Mouse (Mus musculus) liver, embryonic 12.5 days (tissue): ENCODE results near the gene Zfp82. TPM values are rescaled to one million over a fixed set of nuclear protein-coding genes. Genes with fewer than 3 reads are reported as not detected.
"Not testable (repeated sequence)": the region's sequence is repeated elsewhere in the genome, so short reads cannot be mapped to it uniquely, and the experiment has no call there.

Experiments
- ATAC-seq: fragments of 200-750 bp; cut with Nextera tagmentation; 2 replicates; pipeline ENCODE4 v1.8.0; 2017; ENCODE audit warnings: moderate number of reproducible peaks, mild to moderate bottlenecking, moderate library complexity
- H3K27ac ChIP-seq: fragments of 300-500 bp; sonication (generic); 2 replicates; pipeline ENCODE4 v1.5.1; 2016; ENCODE audit warnings: mild to moderate bottlenecking
- H3K27me3 ChIP-seq: fragments of 300-500 bp; sonication (generic); replicated peaks from 2 replicates; pipeline ENCODE4 v1.6.1; 2016; ENCODE audit warnings: mild to moderate bottlenecking, moderate library complexity
- H3K36me3 ChIP-seq: fragments of 300-500 bp; sonication (generic); 2 replicates; pipeline ENCODE4 v1.6.1; 2016; ENCODE audit warnings: mild to moderate bottlenecking, moderate library complexity
- H3K4me1 ChIP-seq: fragments of 300-500 bp; sonication (generic); 2 replicates; pipeline ENCODE4 v1.6.1; 2016
- H3K4me2 ChIP-seq: fragments of 300-500 bp; sonication (generic); 2 replicates; pipeline ENCODE4 v1.6.1; 2016; ENCODE audit warnings: mild to moderate bottlenecking, moderate library complexity
- H3K4me3 ChIP-seq: fragments of 300-500 bp; sonication (generic); 2 replicates; pipeline ENCODE4 v1.5.1; 2016; ENCODE audit warnings: mild to moderate bottlenecking, moderate library complexity
- H3K9ac ChIP-seq: fragments of 300-500 bp; sonication (generic); 2 replicates; pipeline ENCODE4 v1.6.1; 2016; ENCODE audit warnings: mild to moderate bottlenecking, moderate library complexity
- H3K9me3 ChIP-seq: fragments of 300-500 bp; sonication (generic); replicated peaks from 2 replicates; pipeline ENCODE4 v1.6.1; 2016; ENCODE audit warnings: mild to moderate bottlenecking, moderate library complexity
- WGBS: fragments of 180-500 bp; shearing (Covaris S2); methylation state at CpG from one replicate; pipeline ENCODE4 v1.1.7; 2016; ENCODE audit not compliant: insufficient replicate concordance; 5-methylcytosine and 5-hydroxymethylcytosine counted together
- polyA plus RNA-seq: library from polyadenylated mRNA; unstranded; fragments of >200 nt; fragmentation: Nextera tagmentation; extraction: Ambion mirVana; gene quantifications from 2 replicates; pipeline ENCODE4 v1.2.1, GENCODE M21; 2016

Gene Zfp82
- 1.8 and 2.0 TPM in 2 replicates for polyA plus RNA-seq

- Histone ChIP-seq H3K4me2 (peak within 1 kb of the TSS; percentile 96), H3K27me3 (no peaks in the 10 kb centered on the region), H3K4me1 (peaks cover 18% of the 10 kb centered on the region), H3K9me3 (no peaks in the 10 kb centered on the region), H3K36me3 (peaks cover 14% of the 10 kb centered on the region), H3K4me3 (peak within 1 kb of the TSS; percentile 73), H3K27ac (peak within 1 kb of the TSS; percentile 73), H3K9ac (peak within 1 kb of the TSS; percentile 80)
- peak; percentile 95 for ATAC-seq
- WGBS: under 1% methylated on average over 50 of the region's 50 CpGs
Observed at GRCm38 (mm10) chr7:30072146-30073028, at the start of gene Zfp82. Zfp82 (minus strand) TSS chr7:30072900.

- Histone ChIP-seq H3K9ac (peak overlapping the region; percentile 83), H3K9me3 (peaks cover 8% of the 10 kb centered on the region), H3K4me3 (peak overlapping the region; percentile 66), H3K27ac (0 out of 2 replicates have a peak overlapping the region, but pooled peaks have one; percentile 57), H3K36me3 (peaks cover 2% of the 10 kb centered on the region; the same call in 1 of the 2 replicates), H3K4me1 (peaks cover 17% of the 10 kb centered on the region), H3K4me2 (peak overlapping the region; percentile 92), H3K27me3 (no peaks in the 10 kb centered on the region)
- WGBS: 4% methylated on average over 15 of the region's 15 CpGs
- ATAC-seq: no peak
Observed at GRCm38 (mm10) chr7:30122188-30122530, 49.5 kb upstream of the Zfp82 start.

DNA sequence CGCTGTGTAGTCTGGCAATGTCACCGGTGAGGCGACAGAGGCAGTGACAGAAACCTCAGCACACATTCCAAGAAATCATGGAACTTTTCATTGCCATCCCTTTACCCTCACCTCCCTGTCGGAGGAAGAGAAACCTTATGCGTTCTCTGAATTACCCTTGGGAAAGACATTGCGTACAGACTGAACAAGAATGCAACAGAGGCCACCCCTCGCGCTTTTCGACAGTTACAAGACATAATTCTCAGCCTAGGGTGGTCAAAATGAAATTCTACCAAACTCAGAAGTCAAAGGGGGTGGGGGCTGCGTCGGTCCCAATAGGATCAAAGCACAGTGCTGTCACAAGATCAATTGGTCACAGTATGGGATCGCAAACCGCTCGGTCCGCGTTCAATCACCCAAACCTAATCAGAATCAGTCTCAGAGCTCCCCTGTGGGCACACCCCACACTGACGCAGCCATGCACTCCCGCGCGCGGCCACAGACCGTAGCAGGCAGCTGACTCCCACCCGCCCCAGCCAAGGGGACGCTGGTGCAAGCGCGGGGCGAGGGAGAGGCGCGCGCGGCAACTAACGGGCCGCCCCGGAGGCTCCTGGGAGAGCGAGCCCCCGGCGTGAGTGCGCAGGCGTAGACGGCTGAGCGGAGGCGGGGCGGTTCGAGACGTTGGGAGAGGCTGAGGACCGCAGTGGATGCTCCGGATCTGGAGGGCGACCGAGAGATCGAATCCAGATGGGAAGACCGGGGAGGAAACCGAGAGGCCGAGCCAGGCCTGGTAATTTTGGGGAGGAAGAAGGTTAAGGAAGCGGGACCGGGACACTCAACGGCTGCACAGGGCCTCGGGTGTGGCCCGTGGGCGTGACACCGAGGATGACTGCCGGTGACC is 48.8 kb upstream of the Zfp82 start, which contains the start of gene Zfp382:
TSS of gene Zfp382 (plus strand) at position 635 of the 880 bp plus-strand sequence.
- Histone ChIP-seq H3K9ac (peak within 1 kb of the TSS; percentile 83), H3K36me3 (no peaks in the 10 kb centered on the region), H3K9me3 (peaks cover 8% of the 10 kb centered on the region), H3K4me3 (peak within 1 kb of the TSS; percentile 66), H3K27me3 (no peaks in the 10 kb centered on the region), H3K4me2 (peak within 1 kb of the TSS; percentile 92), H3K4me1 (peaks cover 17% of the 10 kb centered on the region), H3K27ac (peak within 1 kb of the TSS; percentile 57)
- peak; percentile 94 for ATAC-seq
- under 1% methylated on average over 61 of the region's 61 CpGs for WGBS

DNA sequence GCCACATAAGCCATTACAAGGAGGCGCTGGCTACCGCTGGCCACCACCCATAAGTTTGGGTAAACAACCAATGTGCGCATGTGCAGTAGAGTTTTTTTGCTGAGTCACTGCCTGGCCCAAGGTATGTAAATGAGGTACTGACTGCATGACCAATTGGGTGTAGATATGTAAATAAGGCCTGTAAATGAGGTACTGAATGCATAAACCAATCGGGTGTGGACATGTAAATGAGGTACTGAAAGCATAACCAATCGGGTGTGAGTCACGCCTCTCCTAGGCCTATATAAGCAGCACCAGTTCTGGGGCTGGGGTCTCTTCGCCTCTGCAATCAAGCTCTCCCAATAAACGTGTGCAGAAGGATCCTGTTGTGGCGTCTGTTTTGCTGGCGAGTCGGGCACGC is 45.2 kb upstream of the Zfp82 start:
- Histone ChIP-seq H3K4me1 (peaks cover 15% of the 10 kb centered on the region), H3K9me3 (peaks cover 32% of the 10 kb centered on the region)
- not testable (repeated sequence) for H3K4me3 ChIP-seq, H3K4me2 ChIP-seq, H3K27ac ChIP-seq, H3K36me3 ChIP-seq, H3K9ac ChIP-seq, ATAC-seq, H3K27me3 ChIP-seq
- 82% methylated on average over 12 of the region's 12 CpGs for WGBS

DNA sequence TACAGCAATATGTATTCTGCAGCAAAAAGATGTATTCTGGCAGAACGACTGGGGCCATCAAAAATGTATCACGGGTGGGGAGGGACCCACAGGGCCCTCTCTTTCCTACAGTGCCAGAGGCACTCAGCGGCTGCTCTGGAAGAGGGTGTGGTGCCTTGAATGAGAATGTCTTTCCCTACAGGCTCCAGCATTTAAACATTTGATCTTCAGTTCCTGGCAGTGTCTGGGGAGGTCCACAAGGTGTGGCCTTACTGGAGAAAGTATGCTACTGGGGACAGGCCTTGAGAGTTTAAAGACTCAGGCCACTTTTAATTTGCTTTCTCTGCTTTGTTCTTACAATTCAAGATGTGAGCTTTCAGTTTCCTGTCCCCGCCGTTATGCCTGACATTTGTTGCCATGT is 43.4 kb upstream of the Zfp82 start:
- no peak overlapping the region for H3K27ac ChIP-seq
- H3K4me1 ChIP-seq: peaks cover 1% of the 10 kb centered on the region
- H3K27me3 ChIP-seq: no peaks in the 10 kb centered on the region
- peaks cover 32% of the 10 kb centered on the region for H3K9me3 ChIP-seq
- no peak for ATAC-seq
- 81% methylated on average over 5 of the region's 5 CpGs for WGBS
- H3K9ac ChIP-seq: no peak overlapping the region
- no peak overlapping the region for H3K4me3 ChIP-seq
- 0 out of 2 replicates have a peak, but pooled peaks cover 3% of the 10 kb centered on the region for H3K36me3 ChIP-seq
- H3K4me2 ChIP-seq: no peak overlapping the region

DNA sequence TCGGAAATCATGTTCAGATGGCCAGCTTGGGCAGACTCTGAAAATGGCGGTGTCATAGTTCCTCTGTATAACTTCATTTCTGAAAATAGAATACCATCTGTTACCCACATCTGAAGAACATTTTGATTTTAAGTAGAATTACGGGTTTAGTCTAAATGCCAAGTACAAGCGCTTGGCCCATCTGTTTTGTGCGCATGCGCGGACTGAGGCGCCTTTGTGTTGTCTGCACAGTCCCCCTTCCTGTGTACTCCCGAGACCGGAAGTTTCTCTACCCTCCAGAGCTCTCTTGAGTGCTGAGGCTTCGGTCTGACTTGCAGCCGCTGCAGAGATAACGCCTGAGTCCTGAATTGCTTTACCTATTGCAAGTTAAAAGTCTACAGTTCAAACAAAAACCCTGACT is 26.6 kb upstream of the Zfp82 start:
- Histone ChIP-seq H3K27me3 (no peaks in the 10 kb centered on the region), H3K9ac (no peak overlapping the region), H3K27ac (no peak overlapping the region), H3K4me2 (no peak overlapping the region), H3K9me3 (peaks cover 7% of the 10 kb centered on the region), H3K36me3 (peaks cover 44% of the 10 kb centered on the region), H3K4me3 (no peak overlapping the region), H3K4me1 (peaks cover 26% of the 10 kb centered on the region)
- WGBS: 80% methylated on average over 13 of the region's 13 CpGs
- no peak for ATAC-seq

DNA sequence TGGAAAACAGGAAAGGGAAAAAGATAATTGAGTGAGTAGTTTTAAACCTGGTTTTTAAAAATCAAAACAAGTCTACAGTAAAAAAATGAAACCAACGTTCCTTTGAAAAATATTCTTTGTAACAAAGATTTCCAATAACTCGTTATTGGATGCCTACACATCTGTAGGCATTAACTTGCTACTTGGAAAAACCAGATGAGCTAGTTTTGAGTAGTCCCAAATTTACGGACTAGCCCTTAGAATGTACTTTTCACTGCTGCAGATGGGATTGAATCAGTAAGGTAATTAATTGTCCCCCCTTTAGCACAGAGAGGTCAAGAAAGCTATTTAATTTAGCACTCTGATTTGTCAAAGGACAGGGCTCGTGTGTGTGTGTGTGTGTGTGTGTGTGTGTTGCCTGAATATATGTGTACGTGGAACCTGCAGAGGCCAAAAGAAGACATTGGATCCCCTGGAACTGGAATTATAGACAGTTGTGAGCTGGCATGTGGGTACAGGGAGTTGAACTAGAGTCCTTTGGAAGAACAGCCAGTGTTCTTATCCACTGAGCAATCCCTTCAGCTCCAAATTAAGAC is 22.9 kb upstream of the Zfp82 start:
- Histone ChIP-seq H3K27me3 (no peaks in the 10 kb centered on the region), H3K4me3 (peak overlapping the region; percentile 77), H3K9me3 (no peaks in the 10 kb centered on the region), H3K4me2 (peak overlapping the region; percentile 86), H3K4me1 (peaks cover 42% of the 10 kb centered on the region), H3K9ac (peak overlapping the region; percentile 81), H3K36me3 (peaks cover 13% of the 10 kb centered on the region), H3K27ac (no peak overlapping the region)
- ATAC-seq: no peak
- WGBS: 28% methylated on average over 5 of the region's 5 CpGs

- H3K4me2 ChIP-seq: peak within 1 kb of the TSS; percentile 86
- under 1% methylated on average over 26 of the region's 26 CpGs for WGBS
- peak; percentile 70 for ATAC-seq
- H3K9me3 ChIP-seq: no peaks in the 10 kb centered on the region
- peak within 1 kb of the TSS; percentile 77 for H3K4me3 ChIP-seq
- peak within 1 kb of the TSS; percentile 81 for H3K9ac ChIP-seq
- H3K36me3 ChIP-seq: peaks cover 6% of the 10 kb centered on the region; the same call in 1 of the 2 replicates
- no peaks in the 10 kb centered on the region for H3K27me3 ChIP-seq
- H3K27ac ChIP-seq: peak within 1 kb of the TSS; percentile 85
- H3K4me1 ChIP-seq: peaks cover 43% of the 10 kb centered on the region
Observed at GRCm38 (mm10) chr7:30094646-30095429, 22.1 kb upstream of the Zfp82 start, which contains the start of gene Zfp260. Zfp260 (plus strand) TSS chr7:30094777.

- Histone ChIP-seq H3K9ac (no peak overlapping the region), H3K4me1 (peaks cover 52% of the 10 kb centered on the region)
- 63% methylated on average over 6 of the region's 6 CpGs for WGBS
Observed at GRCm38 (mm10) chr7:30093918-30094415, 21.3 kb upstream of the Zfp82 start.

GRCm38 (mm10) chr7:30092666-30093065 is 20.0 kb upstream of the Zfp82 start:
- H3K9ac ChIP-seq: no peak overlapping the region
- no peaks in the 10 kb centered on the region for H3K36me3 ChIP-seq
- no peak overlapping the region for H3K27ac ChIP-seq
- H3K27me3 ChIP-seq: no peaks in the 10 kb centered on the region
- ATAC-seq: no peak
- no peak overlapping the region for H3K4me3 ChIP-seq
- WGBS: 62% methylated on average over 9 of the region's 9 CpGs
- no peaks in the 10 kb centered on the region for H3K9me3 ChIP-seq
- peaks cover 53% of the 10 kb centered on the region for H3K4me1 ChIP-seq
- H3K4me2 ChIP-seq: no peak overlapping the region

More at GRCm38 (mm10) chr7:30093918-30094415, 21.3 kb upstream of the Zfp82 start:
- H3K27me3 ChIP-seq: no peaks in the 10 kb centered on the region
- H3K4me2 ChIP-seq: peak overlapping the region; percentile 86
- no peak overlapping the region for H3K27ac ChIP-seq
- no peak for ATAC-seq
- no peaks in the 10 kb centered on the region for H3K9me3 ChIP-seq
- no peaks in the 10 kb centered on the region; the same call in 1 of the 2 replicates for H3K36me3 ChIP-seq
- peak overlapping the region; percentile 77 for H3K4me3 ChIP-seq
